Mouse (Mus musculus): ENCODE results near the gene Alkbh6.

The Alkbh6 gene

GRCm38 (mm10) chr7:30332622-30333259 lies 24.2 kb downstream of the Alkbh6 start:
- no peak for DNase-seq

- peak; percentile 84 for DNase-seq
Observed at GRCm38 (mm10) chr7:30333436-30333835, 24.9 kb downstream of the Alkbh6 start.

- no peak for DNase-seq
Observed at GRCm38 (mm10) chr7:30334563-30334962, 26.0 kb downstream of the Alkbh6 start.

- no peak for DNase-seq
Observed at GRCm38 (mm10) chr7:30335688-30336087, 27.2 kb downstream of the Alkbh6 start.

GRCm38 (mm10) chr7:30336384-30336783 lies 27.9 kb downstream of the Alkbh6 start:
- peak; percentile 82 for DNase-seq

GRCm38 (mm10) chr7:30339432-30340109 lies 31.1 kb downstream of the Alkbh6 start:
- no peak for DNase-seq

- DNase-seq, result peak; percentile 75
Observed at GRCm38 (mm10) chr7:30346635-30347379, 38.3 kb downstream of the Alkbh6 start.

- DNase-seq, result peak; percentile 76
Observed at GRCm38 (mm10) chr7:30347828-30348227, 39.3 kb downstream of the Alkbh6 start.

- DNase-seq, result peak; percentile 82
Observed at GRCm38 (mm10) chr7:30353279-30353822, 44.8 kb downstream of the Alkbh6 start.

GRCm38 (mm10) chr7:30354059-30354458 lies 45.5 kb downstream of the Alkbh6 start:
- DNase-seq, result no peak

- DNase-seq, result peak; percentile 29
Observed at GRCm38 (mm10) chr7:30358378-30359186, 50.1 kb downstream of the Alkbh6 start.

GRCm38 (mm10) chr7:30359276-30359865 lies 50.9 kb downstream of the Alkbh6 start:
- peak; percentile 51 for DNase-seq

GRCm38 (mm10) chr7:30360028-30360427 lies 51.5 kb downstream of the Alkbh6 start:
- DNase-seq, result no peak

- DNase-seq, result peak; percentile 49
Observed at GRCm38 (mm10) chr7:30362652-30363343, 54.3 kb downstream of the Alkbh6 start, which contains the start of gene Lrfn3. Lrfn3 (minus strand) TSS chr7:30362772.

- DNase-seq, result no peak
Observed at GRCm38 (mm10) chr7:30363344-30363738, 54.8 kb downstream of the Alkbh6 start.
